Mouse (Mus musculus) brain, adult 2 months (tissue): Measurements from ENCODE around the gene Plin4.

ENCODE experiments used
- DNase-seq: peaks from one replicate; pipeline ENCODE4 v3.0.0; 2011; ENCODE audit warnings: low read depth, low spot score

Gene Plin4

GRCm38 (mm10) chr17:56109219-56110051, at the start of gene Plin4:
TSS of gene Plin4 (minus strand) at chr17:56109803.
- DNase-seq = peak; percentile 45

- peak; percentile 40 for DNase-seq
Observed at GRCm38 (mm10) chr17:56153643-56154042, 44.0 kb upstream of the Plin4 start.

GRCm38 (mm10) chr17:56149897-56150296, 40.3 kb upstream of the Plin4 start:
- no peak for DNase-seq

GRCm38 (mm10) chr17:56148790-56149618, 39.4 kb upstream of the Plin4 start:
- DNase-seq = no peak

- no peak for DNase-seq
Observed at GRCm38 (mm10) chr17:56148280-56148679, 38.7 kb upstream of the Plin4 start.

- DNase-seq = no peak
Observed at GRCm38 (mm10) chr17:56147420-56147819, 37.8 kb upstream of the Plin4 start.

GRCm38 (mm10) chr17:56146131-56146530, 36.5 kb upstream of the Plin4 start:
- DNase-seq = peak; percentile 63

GRCm38 (mm10) chr17:56144546-56144945, 34.9 kb upstream of the Plin4 start:
- DNase-seq = no peak

- peak; percentile 83 for DNase-seq
Observed at GRCm38 (mm10) chr17:56141702-56142605, 32.4 kb upstream of the Plin4 start.

GRCm38 (mm10) chr17:56139858-56140595, 30.4 kb upstream of the Plin4 start, which contains the start of gene Sema6b:
TSS of gene Sema6b (minus strand) at chr17:56140343.
- peak; percentile 91 for DNase-seq

- DNase-seq = peak; percentile 58
Observed at GRCm38 (mm10) chr17:56139355-56139754, 29.8 kb upstream of the Plin4 start.

- peak; percentile 54 for DNase-seq
Observed at GRCm38 (mm10) chr17:56137839-56138613, 28.4 kb upstream of the Plin4 start.

GRCm38 (mm10) chr17:56136558-56136957, 27.0 kb upstream of the Plin4 start:
- DNase-seq = no peak

- DNase-seq = peak; percentile 54
Observed at GRCm38 (mm10) chr17:56134463-56134971, 24.9 kb upstream of the Plin4 start.

- DNase-seq = peak; percentile 48
Observed at GRCm38 (mm10) chr17:56133457-56134363, 24.1 kb upstream of the Plin4 start.

- DNase-seq = peak; percentile 53
Observed at GRCm38 (mm10) chr17:56132661-56133060, 23.1 kb upstream of the Plin4 start.

GRCm38 (mm10) chr17:56131814-56132213, 22.2 kb upstream of the Plin4 start:
- DNase-seq = peak; percentile 73

GRCm38 (mm10) chr17:56131136-56131535, 21.5 kb upstream of the Plin4 start:
- no peak for DNase-seq

GRCm38 (mm10) chr17:56128246-56128645, 18.6 kb upstream of the Plin4 start:
- no peak for DNase-seq
